Mouse (Mus musculus) forebrain, embryonic 13.5 days (tissue): ENCODE results near the gene Card9. TPM values are rescaled to one million over a fixed set of nuclear protein-coding genes. Genes with fewer than 3 reads are reported as not detected.

ENCODE experiments used
- ATAC-seq: fragments of 200-750 bp; cut with Nextera tagmentation; 2 replicates; pipeline ENCODE4 v1.8.0; 2017
- H3K27ac ChIP-seq: fragments of 300-500 bp; sonication (generic); 2 replicates; pipeline ENCODE4 v1.5.1; 2015; ENCODE audit warnings: inconsistent platforms, mild to moderate bottlenecking, moderate library complexity
- H3K27me3 ChIP-seq: fragments of 300-500 bp; sonication (generic); 2 replicates; pipeline ENCODE4 v1.6.1; 2015; ENCODE audit warnings: mild to moderate bottlenecking, inconsistent platforms
- H3K36me3 ChIP-seq: fragments of 300-500 bp; sonication (generic); 2 replicates; pipeline ENCODE4 v1.6.1; 2015; ENCODE audit warnings: mild to moderate bottlenecking, inconsistent platforms; ENCODE audit not compliant: poor library complexity, severe bottlenecking
- H3K4me1 ChIP-seq: fragments of 300-500 bp; sonication (generic); 2 replicates; pipeline ENCODE4 v1.6.1; 2015; ENCODE audit warnings: inconsistent platforms
- H3K4me2 ChIP-seq: fragments of 300-500 bp; sonication (generic); 2 replicates; pipeline ENCODE4 v1.6.1; 2015; ENCODE audit warnings: inconsistent platforms, mild to moderate bottlenecking, moderate library complexity
- H3K4me3 ChIP-seq: fragments of 300-500 bp; sonication (generic); 2 replicates; pipeline ENCODE4 v1.5.1; 2015; ENCODE audit warnings: mild to moderate bottlenecking, inconsistent platforms
- H3K9ac ChIP-seq: fragments of 300-500 bp; sonication (generic); 2 replicates; pipeline ENCODE4 v1.6.1; 2015; ENCODE audit warnings: mild to moderate bottlenecking, inconsistent platforms
- H3K9me3 ChIP-seq: fragments of 300-500 bp; sonication (generic); replicated peaks from 2 replicates; pipeline ENCODE4 v1.6.1; 2016; ENCODE audit warnings: inconsistent platforms
- WGBS: fragments of 180-500 bp; shearing (Covaris S2); methylation state at CpG from one replicate; pipeline ENCODE4 v1.1.7; 2015; 5-methylcytosine and 5-hydroxymethylcytosine counted together
- polyA plus RNA-seq: library from polyadenylated mRNA; unstranded; fragments of >200 nt; fragmentation: Nextera tagmentation; extraction: Ambion mirVana; gene quantifications from 2 replicates; pipeline ENCODE4 v1.2.1, GENCODE M21; 2015

Gene Card9
- polyA plus RNA-seq, 1 experiment from 2014 or later: 0.72 TPM

- H3K9me3 ChIP-seq: no peaks in the 10 kb centered on the region
- no peak for ATAC-seq
- no peak overlapping the region for H3K9ac ChIP-seq
- no peak overlapping the region for H3K4me2 ChIP-seq
- H3K4me1 ChIP-seq: peaks cover 31% of the 10 kb centered on the region
- H3K36me3 ChIP-seq: no peaks in the 10 kb centered on the region
- 68% methylated on average over 2 of the region's 2 CpGs for WGBS
- H3K27me3 ChIP-seq: no peaks in the 10 kb centered on the region
- no peak overlapping the region for H3K27ac ChIP-seq
- no peak overlapping the region for H3K4me3 ChIP-seq
Measured at GRCm38 (mm10) chr2:26312812-26313211, 47.9 kb downstream of the Card9 start.

- no peak overlapping the region for H3K9ac ChIP-seq
- 82% methylated on average over 5 of the region's 5 CpGs for WGBS
- H3K4me2 ChIP-seq: no peak overlapping the region
- H3K4me1 ChIP-seq: peaks cover 22% of the 10 kb centered on the region
- H3K36me3 ChIP-seq: no peaks in the 10 kb centered on the region
- ATAC-seq: no peak
- no peak overlapping the region for H3K4me3 ChIP-seq
- no peaks in the 10 kb centered on the region for H3K9me3 ChIP-seq
- no peaks in the 10 kb centered on the region for H3K27me3 ChIP-seq
- H3K27ac ChIP-seq: no peak overlapping the region
Measured at GRCm38 (mm10) chr2:26311936-26312335, 48.8 kb downstream of the Card9 start.

GRCm38 (mm10) chr2:26309739-26310138 lies 51.0 kb downstream of the Card9 start:
- no peak overlapping the region for H3K4me2 ChIP-seq
- ATAC-seq: peak; percentile 63; the same call in 1 of the 2 replicates
- H3K36me3 ChIP-seq: no peaks in the 10 kb centered on the region
- H3K27ac ChIP-seq: peak overlapping the region; percentile 12; the same call in 1 of the 2 replicates
- WGBS: 18% methylated on average over 10 of the region's 10 CpGs
- H3K4me3 ChIP-seq: no peak overlapping the region
- H3K27me3 ChIP-seq: no peaks in the 10 kb centered on the region
- no peaks in the 10 kb centered on the region for H3K9me3 ChIP-seq
- no peak overlapping the region for H3K9ac ChIP-seq
- H3K4me1 ChIP-seq: peaks cover 10% of the 10 kb centered on the region

- 91% methylated on average over 3 of the region's 3 CpGs for WGBS
- Histone ChIP-seq H3K9me3 (no peaks in the 10 kb centered on the region), H3K4me2 (no peak overlapping the region), H3K9ac (no peak overlapping the region), H3K27ac (no peak overlapping the region), H3K27me3 (no peaks in the 10 kb centered on the region), H3K36me3 (no peaks in the 10 kb centered on the region), H3K4me3 (no peak overlapping the region), H3K4me1 (0 out of 2 replicates have a peak, but pooled peaks cover 8% of the 10 kb centered on the region)
- ATAC-seq: no peak
Measured at GRCm38 (mm10) chr2:26306702-26307101, 54.0 kb downstream of the Card9 start.

GRCm38 (mm10) chr2:26305555-26305954 lies 55.2 kb downstream of the Card9 start:
- Histone ChIP-seq H3K27me3 (no peaks in the 10 kb centered on the region), H3K4me3 (no peak overlapping the region), H3K4me2 (no peak overlapping the region), H3K36me3 (no peaks in the 10 kb centered on the region), H3K9me3 (no peaks in the 10 kb centered on the region), H3K27ac (no peak overlapping the region), H3K9ac (no peak overlapping the region), H3K4me1 (peaks cover 10% of the 10 kb centered on the region)
- no peak for ATAC-seq
- 77% methylated on average over 2 of the region's 2 CpGs for WGBS

GRCm38 (mm10) chr2:26304711-26305110 lies 56.0 kb downstream of the Card9 start:
- WGBS: 81% methylated on average over 1 of the region's 1 CpGs
- Histone ChIP-seq H3K27me3 (no peaks in the 10 kb centered on the region), H3K36me3 (no peaks in the 10 kb centered on the region), H3K27ac (no peak overlapping the region), H3K9me3 (no peaks in the 10 kb centered on the region), H3K4me1 (peaks cover 15% of the 10 kb centered on the region), H3K4me3 (no peak overlapping the region), H3K9ac (no peak overlapping the region), H3K4me2 (no peak overlapping the region)
- no peak for ATAC-seq

Other genes starting within 250 kb of the Card9 start
- gene Nacc2, start 237.7 kb downstream of the Card9 start, polyA plus RNA-seq: 9.4 and 10.6 TPM in 2 replicates
- 0.09 and 0.21 TPM in 2 replicates for gene Lhx3, start 152.6 kb downstream of the Card9 start, polyA plus RNA-seq
- gene Qsox2, start 123.4 kb downstream of the Card9 start, polyA plus RNA-seq: 13.5 and 15.7 TPM in 2 replicates
- gene Ccdc187, start 66.4 kb downstream of the Card9 start, polyA plus RNA-seq: 0.18 and 0.35 TPM in 2 replicates
- gene Gpsm1, start 45.4 kb downstream of the Card9 start, polyA plus RNA-seq: 97.7 and 120 TPM in 2 replicates
- gene Dnlz, start 8.8 kb downstream of the Card9 start, polyA plus RNA-seq: 31.1 and 32.2 TPM in 2 replicates
- gene Snapc4, start 19.7 kb upstream of the Card9 start, polyA plus RNA-seq: 25.1 and 30.9 TPM in 2 replicates
- gene Entr1, start 28.4 kb upstream of the Card9 start, polyA plus RNA-seq: 156 and 164 TPM in 2 replicates
- 103 and 111 TPM in 2 replicates for gene Pmpca, start 28.4 kb upstream of the Card9 start, polyA plus RNA-seq
- gene Inpp5e, start 48.3 kb upstream of the Card9 start, polyA plus RNA-seq: 18.9 and 19.8 TPM in 2 replicates
- gene Sec16a, start 84.3 kb upstream of the Card9 start, polyA plus RNA-seq: 16.9 and 22.5 TPM in 2 replicates
- 28.1 and 32.8 TPM in 2 replicates for gene Notch1, start 155.7 kb upstream of the Card9 start, polyA plus RNA-seq
- gene Egfl7, start 219.1 kb upstream of the Card9 start, polyA plus RNA-seq: 50.2 and 55.8 TPM in 2 replicates
- not detected in 2 replicates for gene Gm20532, start 225.7 kb upstream of the Card9 start, polyA plus RNA-seq
- 2.5 and 3.6 TPM in 2 replicates for gene Agpat2, start 243.5 kb upstream of the Card9 start, polyA plus RNA-seq